Mouse (Mus musculus): Measurements from ENCODE around the gene Fam171a2.

DNA sequence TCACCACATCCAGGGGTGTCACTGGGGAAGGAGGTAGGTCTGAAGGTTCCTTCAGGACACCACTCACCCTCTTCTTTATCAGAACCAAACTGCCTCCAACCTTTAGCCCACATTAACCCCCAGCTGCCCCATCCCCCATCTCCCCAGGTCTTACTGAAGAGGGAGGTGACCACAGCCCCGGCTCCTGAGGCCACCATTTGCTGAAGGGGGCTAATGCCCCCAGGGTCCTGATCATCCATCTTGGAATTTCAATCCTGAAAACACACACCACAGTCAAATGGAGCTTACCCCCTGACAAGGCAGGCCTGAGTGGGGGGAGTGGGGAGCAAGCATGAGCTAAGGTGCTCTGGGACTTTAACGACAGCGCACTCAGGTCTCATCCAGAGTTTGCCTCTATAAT is 41.1 kb downstream of the Fam171a2 start:
- TF ChIP-seq CTCF (IDR thresholded peaks at IDR 0.05), result no peak
- no peak for TF ChIP-seq EP300 (IDR thresholded peaks at IDR 0.05)

Data from lung, postnatal 0 days (tissue).